Mouse (Mus musculus): ENCODE measurements at regions not wholly inside any gene's neighbourhood (a gene's known extent, or its start where the extent isn't known, plus 50 kb on each side); places are given as distances from the start of the nearest gene placed in this dataset.

GRCm38 (mm10) chr13:25727504-25728095, 457.3 kb upstream of the Nrsn1 start:
- TF ChIP-seq CTCF (IDR thresholded peaks at IDR 0.05; ENCODE audit: low read depth) (peak; percentile 63), EP300 (IDR thresholded peaks at IDR 0.05; ENCODE audit: low read depth) (no peak)
- Histone ChIP-seq H3K9me3 (replicated peaks; ENCODE audit: control insufficient read depth, low read length) (no peaks in the 10 kb centered on the region), H3K4me2 (ENCODE audit: low read depth, low read length) (no peak overlapping the region), H3K9ac (replicated peaks; ENCODE audit: low read depth, low read length) (no peak overlapping the region), H3K4me1 (ENCODE audit: control insufficient read depth, insufficient read depth) (no peaks in the 10 kb centered on the region), H3K27ac (ENCODE audit: low read depth) (no peak overlapping the region), H3K4me3 (ENCODE audit: low read depth, low read length) (no peak overlapping the region), H3K27me3 (ENCODE audit: control insufficient read depth, insufficient read depth, low read length) (no peaks in the 10 kb centered on the region), H3K36me3 (replicated peaks; ENCODE audit: control insufficient read depth, insufficient read depth, low read length) (no peaks in the 10 kb centered on the region)
- 29% methylated on average over 1 of the region's 1 CpGs for WGBS
- DNase-seq (ENCODE audit: low spot score) (no peak), ATAC-seq (ENCODE audit: insufficient read depth, low read depth) (no peak)

GRCm38 (mm10) chr13:25722595-25723525, 452.6 kb upstream of the Nrsn1 start:
- no peak overlapping the region for H3K4me3 ChIP-seq (ENCODE audit: low read depth, low read length)
- H3K4me1 ChIP-seq (ENCODE audit: control insufficient read depth, insufficient read depth): no peaks in the 10 kb centered on the region
- ATAC-seq (ENCODE audit: insufficient read depth, low read depth): no peak
- H3K9me3 ChIP-seq (replicated peaks; ENCODE audit: control insufficient read depth, low read length): no peaks in the 10 kb centered on the region
- no peak for DNase-seq (ENCODE audit: low spot score)
- TF ChIP-seq CTCF (IDR thresholded peaks at IDR 0.05; ENCODE audit: low read depth): no peak
- no peak for TF ChIP-seq EP300 (IDR thresholded peaks at IDR 0.05; ENCODE audit: low read depth)
- H3K27me3 ChIP-seq (ENCODE audit: control insufficient read depth, insufficient read depth, low read length): no peaks in the 10 kb centered on the region
- no peak overlapping the region for H3K27ac ChIP-seq (ENCODE audit: low read depth)
- no peak overlapping the region for H3K4me2 ChIP-seq (ENCODE audit: low read depth, low read length)
- H3K9ac ChIP-seq (replicated peaks; ENCODE audit: low read depth, low read length): no peak overlapping the region
- 66% methylated on average over 4 of the region's 4 CpGs for WGBS
- H3K36me3 ChIP-seq (replicated peaks; ENCODE audit: control insufficient read depth, insufficient read depth, low read length): no peaks in the 10 kb centered on the region

GRCm38 (mm10) chr13:25700965-25701364, 430.7 kb upstream of the Nrsn1 start:
- no peaks in the 10 kb centered on the region for H3K27me3 ChIP-seq (ENCODE audit: control insufficient read depth, insufficient read depth, low read length)
- no peaks in the 10 kb centered on the region for H3K9me3 ChIP-seq (replicated peaks; ENCODE audit: control insufficient read depth, low read length)
- WGBS: 75% methylated on average over 4 of the region's 4 CpGs
- H3K36me3 ChIP-seq (replicated peaks; ENCODE audit: control insufficient read depth, insufficient read depth, low read length): no peaks in the 10 kb centered on the region
- no peak overlapping the region for H3K4me3 ChIP-seq (ENCODE audit: low read depth, low read length)
- TF ChIP-seq CTCF (IDR thresholded peaks at IDR 0.05; ENCODE audit: low read depth): no peak
- no peak for TF ChIP-seq EP300 (IDR thresholded peaks at IDR 0.05; ENCODE audit: low read depth)
- no peak overlapping the region for H3K27ac ChIP-seq (ENCODE audit: low read depth)
- no peak for ATAC-seq (ENCODE audit: insufficient read depth, low read depth)
- H3K9ac ChIP-seq (replicated peaks; ENCODE audit: low read depth, low read length): no peak overlapping the region
- DNase-seq (ENCODE audit: low spot score): no peak
- H3K4me2 ChIP-seq (ENCODE audit: low read depth, low read length): no peak overlapping the region
- H3K4me1 ChIP-seq (ENCODE audit: control insufficient read depth, insufficient read depth): no peaks in the 10 kb centered on the region

- H3K36me3 ChIP-seq (replicated peaks; ENCODE audit: control insufficient read depth, insufficient read depth, low read length): no peaks in the 10 kb centered on the region
- no peak overlapping the region for H3K9ac ChIP-seq (replicated peaks; ENCODE audit: low read depth, low read length)
- no peaks in the 10 kb centered on the region for H3K27me3 ChIP-seq (ENCODE audit: control insufficient read depth, insufficient read depth, low read length)
- ATAC-seq (ENCODE audit: insufficient read depth, low read depth) (no peak), DNase-seq (ENCODE audit: low spot score) (no peak)
- no peak overlapping the region for H3K4me2 ChIP-seq (ENCODE audit: low read depth, low read length)
- H3K4me3 ChIP-seq (ENCODE audit: low read depth, low read length): no peak overlapping the region
- WGBS: 96% methylated on average over 1 of the region's 1 CpGs
- no peaks in the 10 kb centered on the region for H3K9me3 ChIP-seq (replicated peaks; ENCODE audit: control insufficient read depth, low read length)
- no peak for TF ChIP-seq EP300 (IDR thresholded peaks at IDR 0.05; ENCODE audit: low read depth)
- no peak for TF ChIP-seq CTCF (IDR thresholded peaks at IDR 0.05; ENCODE audit: low read depth)
- no peak overlapping the region for H3K27ac ChIP-seq (ENCODE audit: low read depth)
- no peaks in the 10 kb centered on the region for H3K4me1 ChIP-seq (ENCODE audit: control insufficient read depth, insufficient read depth)
Observed at GRCm38 (mm10) chr13:25695956-25696355, 425.7 kb upstream of the Nrsn1 start.

GRCm38 (mm10) chr13:25695017-25695604, 424.8 kb upstream of the Nrsn1 start:
- no peak overlapping the region for H3K4me2 ChIP-seq (ENCODE audit: low read depth, low read length)

More at GRCm38 (mm10) chr13:25695017-25695604, 424.8 kb upstream of the Nrsn1 start:
- H3K36me3 ChIP-seq (replicated peaks; ENCODE audit: control insufficient read depth, insufficient read depth, low read length): no peaks in the 10 kb centered on the region
- no peak for TF ChIP-seq CTCF (IDR thresholded peaks at IDR 0.05; ENCODE audit: low read depth)
- no peak for TF ChIP-seq EP300 (IDR thresholded peaks at IDR 0.05; ENCODE audit: low read depth)
- DNase-seq (ENCODE audit: low spot score) (no peak), ATAC-seq (ENCODE audit: insufficient read depth, low read depth) (no peak)
- H3K4me3 ChIP-seq (ENCODE audit: low read depth, low read length): no peak overlapping the region
- WGBS: 85% methylated on average over 14 of the region's 14 CpGs
- H3K27ac ChIP-seq (ENCODE audit: low read depth): no peak overlapping the region
- H3K9ac ChIP-seq (replicated peaks; ENCODE audit: low read depth, low read length): no peak overlapping the region
- no peaks in the 10 kb centered on the region for H3K4me1 ChIP-seq (ENCODE audit: control insufficient read depth, insufficient read depth)
- H3K9me3 ChIP-seq (replicated peaks; ENCODE audit: control insufficient read depth, low read length): no peaks in the 10 kb centered on the region
- no peaks in the 10 kb centered on the region for H3K27me3 ChIP-seq (ENCODE audit: control insufficient read depth, insufficient read depth, low read length)

Measured in heart, postnatal 0 days (tissue).